Mouse (Mus musculus): Measurements from ENCODE around the gene Tma7. TPM values are rescaled to one million over a fixed set of nuclear protein-coding genes. Genes with fewer than 3 reads are reported as not detected.

Gene Tma7
- polyA plus RNA-seq, 1 experiment from 2014 or later: 774 TPM

GRCm38 (mm10) chr9:109073661-109074573 is 8.5 kb downstream of the Tma7 start, which contains the start of gene Atrip:
Gene Atrip, minus strand, starts transcription at chr9:109074124.
- H3K9me3 ChIP-seq (ENCODE audit: control insufficient read depth, low read length): no peaks in the 10 kb centered on the region
- DNase-seq (ENCODE audit: low spot score) (peak; percentile 91), ATAC-seq (ENCODE audit: low FRiP score) (peak; percentile 98)
- peak within 1 kb of the TSS; percentile 51; the same call in 1 of the 2 replicates for H3K27ac ChIP-seq (ENCODE audit: low read depth, low read length)
- peak within 1 kb of the TSS; percentile 59 for H3K4me2 ChIP-seq (replicated peaks; ENCODE audit: low read depth, low read length)
- peak within 1 kb of the TSS; percentile 69 for H3K4me3 ChIP-seq (ENCODE audit: low read depth, low read length)
- H3K9ac ChIP-seq (ENCODE audit: low read depth, low read length): peak within 1 kb of the TSS; percentile 79
- WGBS: under 1% methylated on average over 57 of the region's 57 CpGs
- peaks cover 5% of the 10 kb centered on the region for H3K4me1 ChIP-seq (replicated peaks; ENCODE audit: control insufficient read depth, insufficient read depth, low read length)
- peaks cover 13% of the 10 kb centered on the region; the same call in 1 of the 2 replicates for H3K36me3 ChIP-seq (ENCODE audit: control insufficient read depth, insufficient read depth, low read length)
- no peaks in the 10 kb centered on the region for H3K27me3 ChIP-seq (ENCODE audit: control insufficient read depth, insufficient read depth, low read length)

DNA sequence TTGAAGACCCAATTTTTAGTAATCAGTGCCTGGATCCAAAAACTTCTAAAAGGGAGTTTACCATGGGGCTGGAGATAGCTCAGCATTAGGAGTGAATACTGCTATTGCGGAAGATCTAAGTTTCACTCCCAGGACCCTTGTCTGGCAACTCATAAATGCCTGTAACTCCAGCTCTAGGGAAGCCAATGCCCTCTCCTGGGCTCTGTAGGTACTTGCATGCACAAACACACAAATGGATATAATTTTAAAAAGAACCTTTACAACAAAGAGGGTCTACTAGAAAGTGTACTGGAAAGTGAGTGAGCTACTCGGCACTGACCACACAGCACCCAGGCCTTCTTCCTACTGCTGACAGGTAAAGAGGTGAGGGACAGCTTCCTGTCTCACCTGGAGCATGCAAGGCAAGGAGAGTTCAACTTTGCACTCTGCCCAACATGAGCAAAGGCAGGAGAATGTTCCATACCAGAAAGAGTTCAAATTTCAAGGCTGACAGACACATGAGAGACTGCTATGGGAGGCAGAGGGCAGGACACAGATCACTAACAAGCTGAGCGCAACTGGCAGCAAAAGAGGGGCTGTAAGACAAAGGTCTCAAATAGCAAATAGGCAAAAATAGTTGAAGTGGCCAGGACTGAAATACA is 14.2 kb downstream of the Tma7 start:
- Histone ChIP-seq H3K36me3 (ENCODE audit: control insufficient read depth, insufficient read depth, low read length) (peaks cover 29% of the 10 kb centered on the region; the same call in 1 of the 2 replicates), H3K4me1 (replicated peaks; ENCODE audit: control insufficient read depth, insufficient read depth, low read length) (peaks cover 5% of the 10 kb centered on the region; the same call in 1 of the 2 replicates), H3K9me3 (ENCODE audit: control insufficient read depth, low read length) (no peaks in the 10 kb centered on the region), H3K9ac (ENCODE audit: low read depth, low read length) (no peak overlapping the region), H3K4me2 (replicated peaks; ENCODE audit: low read depth, low read length) (no peak overlapping the region), H3K27me3 (ENCODE audit: control insufficient read depth, insufficient read depth, low read length) (no peaks in the 10 kb centered on the region), H3K4me3 (ENCODE audit: low read depth, low read length) (no peak overlapping the region), H3K27ac (ENCODE audit: low read depth, low read length) (no peak overlapping the region)
- WGBS: 93% methylated on average over 3 of the region's 3 CpGs
- DNase-seq (ENCODE audit: low spot score): no peak
- no peak for ATAC-seq (ENCODE audit: low FRiP score)

- Histone ChIP-seq H3K27me3 (ENCODE audit: control insufficient read depth, insufficient read depth, low read length) (no peaks in the 10 kb centered on the region), H3K9ac (ENCODE audit: low read depth, low read length) (no peak overlapping the region), H3K36me3 (ENCODE audit: control insufficient read depth, insufficient read depth, low read length) (peaks cover 17% of the 10 kb centered on the region; the same call in 1 of the 2 replicates), H3K27ac (ENCODE audit: low read depth, low read length) (no peak overlapping the region), H3K4me2 (replicated peaks; ENCODE audit: low read depth, low read length) (no peak overlapping the region), H3K4me3 (ENCODE audit: low read depth, low read length) (no peak overlapping the region), H3K4me1 (replicated peaks; ENCODE audit: control insufficient read depth, insufficient read depth, low read length) (0 out of 2 replicates have a peak, but pooled peaks cover 2% of the 10 kb centered on the region), H3K9me3 (ENCODE audit: control insufficient read depth, low read length) (no peaks in the 10 kb centered on the region)
- ATAC-seq (ENCODE audit: low FRiP score) (no peak), DNase-seq (ENCODE audit: low spot score) (no peak)
- 87% methylated on average over 5 of the region's 5 CpGs for WGBS
Measured at GRCm38 (mm10) chr9:109060898-109061295, 21.5 kb downstream of the Tma7 start.

DNA sequence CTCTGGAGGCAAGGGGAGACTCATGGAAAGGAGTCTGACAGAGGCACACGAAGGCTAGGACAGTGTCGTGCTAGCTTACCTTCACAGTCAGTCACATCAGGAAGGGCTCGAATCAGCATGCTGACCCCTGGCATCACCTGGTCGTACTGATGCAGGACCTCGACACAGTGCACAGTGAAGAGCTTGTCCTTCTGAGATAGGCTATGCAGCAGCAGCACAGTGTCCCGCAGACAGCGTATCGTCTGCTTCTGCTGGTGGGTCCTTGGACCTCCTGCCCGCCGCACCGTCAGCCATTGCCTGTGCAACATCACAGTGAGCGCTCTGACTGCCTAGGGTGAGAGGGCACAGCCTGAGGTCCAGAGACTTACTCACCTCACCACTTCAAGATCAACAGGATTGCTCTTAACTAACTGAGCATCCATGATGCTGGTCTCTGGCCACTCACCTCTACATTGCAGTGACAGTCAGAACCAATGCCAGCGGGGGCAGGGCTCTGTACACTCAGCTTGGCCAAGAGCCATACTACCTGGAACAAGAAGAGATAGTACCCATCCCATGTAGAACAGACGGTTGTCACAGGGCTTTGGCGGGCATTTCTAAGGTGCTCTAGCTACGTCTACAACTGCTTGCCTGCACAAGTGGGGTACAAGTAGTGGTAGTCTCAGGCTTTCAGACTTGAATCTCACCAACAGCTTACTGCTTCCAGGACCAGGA is 22.0 kb downstream of the Tma7 start:
- H3K27me3 ChIP-seq (ENCODE audit: control insufficient read depth, insufficient read depth, low read length): no peaks in the 10 kb centered on the region
- no peak overlapping the region for H3K27ac ChIP-seq (ENCODE audit: low read depth, low read length)
- H3K9me3 ChIP-seq (ENCODE audit: control insufficient read depth, low read length): no peaks in the 10 kb centered on the region
- 93% methylated on average over 16 of the region's 16 CpGs for WGBS
- H3K9ac ChIP-seq (ENCODE audit: low read depth, low read length): no peak overlapping the region
- ATAC-seq (ENCODE audit: low FRiP score): peak; percentile 36; the same call in 1 of the 2 replicates
- H3K36me3 ChIP-seq (ENCODE audit: control insufficient read depth, insufficient read depth, low read length): peaks cover 15% of the 10 kb centered on the region; the same call in 1 of the 2 replicates
- peak; percentile 12 for DNase-seq (ENCODE audit: low spot score)
- H3K4me3 ChIP-seq (ENCODE audit: low read depth, low read length): no peak overlapping the region
- H3K4me2 ChIP-seq (replicated peaks; ENCODE audit: low read depth, low read length): no peak overlapping the region
- H3K4me1 ChIP-seq (replicated peaks; ENCODE audit: control insufficient read depth, insufficient read depth, low read length): 0 out of 2 replicates have a peak, but pooled peaks cover 2% of the 10 kb centered on the region

- DNase-seq (ENCODE audit: low spot score) (peak; percentile 89), ATAC-seq (ENCODE audit: low FRiP score) (peak; percentile 76)
- H3K27me3 ChIP-seq (ENCODE audit: control insufficient read depth, insufficient read depth, low read length): no peaks in the 10 kb centered on the region
- H3K4me2 ChIP-seq (replicated peaks; ENCODE audit: low read depth, low read length): 0 out of 2 replicates have a peak within 1 kb of the TSS, but pooled peaks have one; percentile 3
- 31% methylated on average over 15 of the region's 15 CpGs for WGBS
- H3K9ac ChIP-seq (ENCODE audit: low read depth, low read length): peak within 1 kb of the TSS; percentile 42
- peak within 1 kb of the TSS; percentile 27 for H3K27ac ChIP-seq (ENCODE audit: low read depth, low read length)
- peaks cover 2% of the 10 kb centered on the region; the same call in 1 of the 2 replicates for H3K4me1 ChIP-seq (replicated peaks; ENCODE audit: control insufficient read depth, insufficient read depth, low read length)
- peaks cover 8% of the 10 kb centered on the region; the same call in 1 of the 2 replicates for H3K36me3 ChIP-seq (ENCODE audit: control insufficient read depth, insufficient read depth, low read length)
- H3K4me3 ChIP-seq (ENCODE audit: low read depth, low read length): no peak within 1 kb of the TSS
- no peaks in the 10 kb centered on the region for H3K9me3 ChIP-seq (ENCODE audit: control insufficient read depth, low read length)
Measured at GRCm38 (mm10) chr9:109059136-109059903, 23.1 kb downstream of the Tma7 start, which contains the start of gene Trex1. Gene Trex1, minus strand, starts transcription at chr9:109059734.

DNA sequence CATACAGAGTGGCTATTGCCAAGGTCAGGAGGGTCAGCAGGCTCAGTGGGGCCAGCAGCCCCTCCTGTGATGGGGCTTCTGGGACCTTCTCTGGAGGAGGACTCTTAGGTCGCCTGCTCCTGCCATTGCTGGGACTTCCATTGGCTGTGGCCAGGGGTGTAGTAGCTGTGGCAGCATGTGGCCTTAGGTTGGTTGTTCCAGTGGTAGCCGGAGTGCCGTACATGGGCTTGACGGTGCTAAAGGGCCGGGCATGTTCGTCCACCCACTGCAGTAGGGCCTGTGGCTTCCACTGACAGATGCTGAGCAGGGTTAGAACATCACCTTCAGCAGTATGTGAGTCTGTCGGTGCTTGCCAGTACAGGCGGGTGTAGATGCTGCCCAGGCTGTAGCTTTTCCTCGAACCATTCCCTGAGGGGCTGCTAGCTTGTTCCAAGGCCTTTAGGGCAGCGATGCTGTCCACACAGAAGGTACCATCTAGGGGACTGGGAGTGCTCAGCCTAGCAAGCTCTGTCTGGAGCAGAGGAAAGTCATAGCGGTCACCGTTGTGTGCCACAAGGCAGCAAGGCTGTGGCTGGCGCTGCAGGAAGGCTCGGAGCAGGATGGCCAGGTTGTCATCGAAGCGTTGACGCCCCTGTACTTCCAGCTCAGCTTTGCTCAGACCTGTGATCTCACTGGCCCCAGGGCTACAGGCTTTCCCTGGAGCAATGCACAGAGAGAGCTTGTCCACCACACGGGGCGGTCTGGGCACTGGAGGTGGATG is 24.2 kb downstream of the Tma7 start:
- no peaks in the 10 kb centered on the region for H3K9me3 ChIP-seq (ENCODE audit: control insufficient read depth, low read length)
- peaks cover 8% of the 10 kb centered on the region; the same call in 1 of the 2 replicates for H3K36me3 ChIP-seq (ENCODE audit: control insufficient read depth, insufficient read depth, low read length)
- peaks cover 2% of the 10 kb centered on the region; the same call in 1 of the 2 replicates for H3K4me1 ChIP-seq (replicated peaks; ENCODE audit: control insufficient read depth, insufficient read depth, low read length)
- DNase-seq (ENCODE audit: low spot score): no peak
- H3K9ac ChIP-seq (ENCODE audit: low read depth, low read length): no peak overlapping the region
- no peak overlapping the region for H3K27ac ChIP-seq (ENCODE audit: low read depth, low read length)
- 95% methylated on average over 19 of the region's 19 CpGs for WGBS
- no peak for ATAC-seq (ENCODE audit: low FRiP score)
- no peak overlapping the region for H3K4me3 ChIP-seq (ENCODE audit: low read depth, low read length)
- no peaks in the 10 kb centered on the region for H3K27me3 ChIP-seq (ENCODE audit: control insufficient read depth, insufficient read depth, low read length)
- no peak overlapping the region for H3K4me2 ChIP-seq (replicated peaks; ENCODE audit: low read depth, low read length)

DNA sequence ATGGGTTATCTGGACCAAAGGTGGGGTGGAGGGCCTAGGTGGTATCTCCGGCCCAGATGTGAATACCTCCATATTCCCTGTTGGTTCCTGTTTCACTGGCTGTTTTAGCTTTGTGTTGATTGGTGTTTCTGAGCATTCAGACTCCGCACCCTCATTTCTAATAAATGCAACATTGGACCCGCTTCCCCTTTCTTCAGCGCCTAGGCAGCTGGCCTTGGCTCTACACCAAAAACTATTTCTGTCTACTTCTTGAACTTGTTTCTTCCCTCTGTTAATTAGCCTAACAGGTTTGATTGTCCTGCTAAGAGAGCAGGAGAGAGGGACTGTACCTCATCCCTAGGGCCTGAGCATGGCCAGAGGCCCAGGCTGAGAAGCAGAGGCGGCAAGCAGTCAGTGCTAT is 24.8 kb downstream of the Tma7 start:
- WGBS: 94% methylated on average over 5 of the region's 5 CpGs
- Histone ChIP-seq H3K9me3 (ENCODE audit: control insufficient read depth, low read length) (no peaks in the 10 kb centered on the region), H3K27ac (ENCODE audit: low read depth, low read length) (no peak overlapping the region), H3K4me2 (replicated peaks; ENCODE audit: low read depth, low read length) (no peak overlapping the region), H3K27me3 (ENCODE audit: control insufficient read depth, insufficient read depth, low read length) (no peaks in the 10 kb centered on the region), H3K4me1 (replicated peaks; ENCODE audit: control insufficient read depth, insufficient read depth, low read length) (peaks cover 2% of the 10 kb centered on the region; the same call in 1 of the 2 replicates), H3K4me3 (ENCODE audit: low read depth, low read length) (no peak overlapping the region), H3K36me3 (ENCODE audit: control insufficient read depth, insufficient read depth, low read length) (peaks cover 8% of the 10 kb centered on the region; the same call in 1 of the 2 replicates), H3K9ac (ENCODE audit: low read depth, low read length) (no peak overlapping the region)
- ATAC-seq (ENCODE audit: low FRiP score) (no peak), DNase-seq (ENCODE audit: low spot score) (no peak)

Measured in hindbrain, embryonic 11.5 days (tissue).